Mouse (Mus musculus) brown adipose tissue, adult 24 weeks (tissue): ENCODE measurements around the gene Rgs8. TPM values are rescaled to one million over a fixed set of nuclear protein-coding genes. Genes with fewer than 3 reads are reported as not detected.

Experiments
- H3K27ac ChIP-seq: fragments of 200-500 bp; replicated peaks from 2 replicates; pipeline ENCODE4 v1.5.1; 2012; ENCODE audit warnings: low read depth, mild to moderate bottlenecking, low read length
- H3K4me1 ChIP-seq: fragments of 200-500 bp; 2 replicates; pipeline ENCODE4 v1.6.1; 2012; ENCODE audit warnings: low read length, mixed read lengths; ENCODE audit not compliant: control insufficient read depth, insufficient read depth, insufficient read length
- H3K4me3 ChIP-seq: fragments of 200-500 bp; 2 replicates; pipeline ENCODE4 v1.5.1; 2012; ENCODE audit warnings: low read depth, mild to moderate bottlenecking, low read length, moderate library complexity; ENCODE audit not compliant: insufficient read depth
- polyA plus RNA-seq: library from polyadenylated mRNA; stranded (reverse); fragments of >200 nt; gene quantifications from 2 replicates; pipeline ENCODE4 v1.2.4, GENCODE M21; 2012; ENCODE audit not compliant: missing spikeins, insufficient read depth, insufficient read length

Gene Rgs8
- not detected in 2 replicates for polyA plus RNA-seq

- Histone ChIP-seq H3K4me3 (no peak within 1 kb of the TSS), H3K27ac (no peak within 1 kb of the TSS), H3K4me1 (no peaks in the 10 kb centered on the region)
Observed at GRCm38 (mm10) chr1:153652938-153653623, at the start of gene Rgs8. Gene Rgs8, plus strand, starts transcription at chr1:153653025.

- H3K27ac ChIP-seq, result no peak overlapping the region
- H3K4me1 ChIP-seq, result no peaks in the 10 kb centered on the region
- H3K4me3 ChIP-seq, result no peak overlapping the region
Observed at GRCm38 (mm10) chr1:153617340-153617830, 35.4 kb upstream of the Rgs8 start.

- no peak overlapping the region for H3K27ac ChIP-seq
- H3K4me3 ChIP-seq, result no peak overlapping the region
- H3K4me1 ChIP-seq, result 0 out of 2 replicates have a peak, but pooled peaks cover 3% of the 10 kb centered on the region
Observed at GRCm38 (mm10) chr1:153623036-153623435, 29.8 kb upstream of the Rgs8 start.

GRCm38 (mm10) chr1:153632686-153633085, 20.1 kb upstream of the Rgs8 start:
- no peak overlapping the region for H3K4me3 ChIP-seq
- no peaks in the 10 kb centered on the region for H3K4me1 ChIP-seq
- no peak overlapping the region for H3K27ac ChIP-seq

- no peaks in the 10 kb centered on the region for H3K4me1 ChIP-seq
- H3K4me3 ChIP-seq, result no peak overlapping the region
- H3K27ac ChIP-seq, result no peak overlapping the region
Observed at GRCm38 (mm10) chr1:153635056-153635455, 17.8 kb upstream of the Rgs8 start.

- H3K4me1 ChIP-seq, result no peaks in the 10 kb centered on the region
- no peak overlapping the region for H3K27ac ChIP-seq
- H3K4me3 ChIP-seq, result no peak overlapping the region
Observed at GRCm38 (mm10) chr1:153635521-153635920, 17.3 kb upstream of the Rgs8 start.

GRCm38 (mm10) chr1:153636821-153637220, 16.0 kb upstream of the Rgs8 start:
- Histone ChIP-seq H3K4me3 (no peak overlapping the region), H3K27ac (no peak overlapping the region), H3K4me1 (no peaks in the 10 kb centered on the region)

GRCm38 (mm10) chr1:153641492-153641939, 11.3 kb upstream of the Rgs8 start:
- no peak overlapping the region for H3K4me3 ChIP-seq
- H3K4me1 ChIP-seq, result peaks cover 5% of the 10 kb centered on the region; the same call in 1 of the 2 replicates
- H3K27ac ChIP-seq, result no peak overlapping the region

GRCm38 (mm10) chr1:153641940-153642501, 10.8 kb upstream of the Rgs8 start:
- Histone ChIP-seq H3K4me3 (peak overlapping the region; percentile 20; the same call in 1 of the 2 replicates), H3K4me1 (peaks cover 5% of the 10 kb centered on the region; the same call in 1 of the 2 replicates), H3K27ac (no peak overlapping the region)

- H3K27ac ChIP-seq, result no peak overlapping the region
- no peaks in the 10 kb centered on the region for H3K4me1 ChIP-seq
- H3K4me3 ChIP-seq, result no peak overlapping the region
Observed at GRCm38 (mm10) chr1:153653674-153654073, 849 bp downstream of the Rgs8 start.

GRCm38 (mm10) chr1:153659666-153660065, 6.8 kb downstream of the Rgs8 start:
- Histone ChIP-seq H3K27ac (no peak overlapping the region), H3K4me1 (no peaks in the 10 kb centered on the region), H3K4me3 (no peak overlapping the region)

- Histone ChIP-seq H3K4me1 (no peaks in the 10 kb centered on the region), H3K27ac (no peak overlapping the region), H3K4me3 (no peak overlapping the region)
Observed at GRCm38 (mm10) chr1:153660982-153661688, 8.3 kb downstream of the Rgs8 start.

GRCm38 (mm10) chr1:153661689-153662002, 8.8 kb downstream of the Rgs8 start:
- Histone ChIP-seq H3K27ac (no peak overlapping the region), H3K4me3 (no peak overlapping the region), H3K4me1 (no peaks in the 10 kb centered on the region)

- Histone ChIP-seq H3K27ac (no peak overlapping the region), H3K4me3 (no peak overlapping the region), H3K4me1 (no peaks in the 10 kb centered on the region)
Observed at GRCm38 (mm10) chr1:153662362-153662761, 9.5 kb downstream of the Rgs8 start.

- Histone ChIP-seq H3K4me1 (no peaks in the 10 kb centered on the region), H3K4me3 (no peak overlapping the region), H3K27ac (no peak overlapping the region)
Observed at GRCm38 (mm10) chr1:153665066-153665715, 12.4 kb downstream of the Rgs8 start.
